Mouse (Mus musculus): ENCODE results near the gene 2310007B03Rik. TPM values are rescaled to one million over a fixed set of nuclear protein-coding genes. Genes with fewer than 3 reads are reported as not detected.

Gene 2310007B03Rik
- polyA plus RNA-seq, 1 experiment from 2014 or later = not detected

Other genes with a start within 250 kb of the 2310007B03Rik start
- gene Capn10, start 226.6 kb downstream of the 2310007B03Rik start, polyA plus RNA-seq (2014; fragmentation: Nextera tagmentation; extraction: Ambion mirVana) = 53.6 and 58.4 TPM in 2 replicates
- gene Gpr35, start 210.1 kb downstream of the 2310007B03Rik start, polyA plus RNA-seq (2014; fragmentation: Nextera tagmentation; extraction: Ambion mirVana) = 0.44 and 0.95 TPM in 2 replicates
- not detected in 2 replicates for gene Aqp12, start 154.6 kb downstream of the 2310007B03Rik start, polyA plus RNA-seq (2014; fragmentation: Nextera tagmentation; extraction: Ambion mirVana)
- gene Kif1a, start 59.0 kb downstream of the 2310007B03Rik start, polyA plus RNA-seq (2014; fragmentation: Nextera tagmentation; extraction: Ambion mirVana) = 377 and 438 TPM in 2 replicates
- not detected in 2 replicates for gene Agxt, start 25.7 kb downstream of the 2310007B03Rik start, polyA plus RNA-seq (2014; fragmentation: Nextera tagmentation; extraction: Ambion mirVana)
- gene Crocc2, start 7.8 kb upstream of the 2310007B03Rik start, polyA plus RNA-seq (2014; fragmentation: Nextera tagmentation; extraction: Ambion mirVana) = 0.08 and 0.14 TPM in 2 replicates
- gene Sned1, start 74.9 kb upstream of the 2310007B03Rik start, polyA plus RNA-seq (2014; fragmentation: Nextera tagmentation; extraction: Ambion mirVana) = 2.8 and 9.6 TPM in 2 replicates
- gene Mterf4, start 145.0 kb upstream of the 2310007B03Rik start, polyA plus RNA-seq (2014; fragmentation: Nextera tagmentation; extraction: Ambion mirVana) = 31.2 and 31.6 TPM in 2 replicates
- 57.9 and 67.7 TPM in 2 replicates for gene Ppp1r7, start 181.9 kb upstream of the 2310007B03Rik start, polyA plus RNA-seq (2014; fragmentation: Nextera tagmentation; extraction: Ambion mirVana)
- 4.6 and 5.7 TPM in 2 replicates for gene Pask, start 182.5 kb upstream of the 2310007B03Rik start, polyA plus RNA-seq (2014; fragmentation: Nextera tagmentation; extraction: Ambion mirVana)
- 1.1 and 1.2 TPM in 2 replicates for gene Ano7, start 213.0 kb upstream of the 2310007B03Rik start, polyA plus RNA-seq (2014; fragmentation: Nextera tagmentation; extraction: Ambion mirVana)

Data from neural tube, embryonic 14.5 days (tissue).